Mouse (Mus musculus) C2C12 (cell line): ENCODE measurements around the gene Eps8. TPM values are rescaled to one million over a fixed set of nuclear protein-coding genes. Genes with fewer than 3 reads are reported as not detected.

Experiments
- H3K27me3 ChIP-seq: one replicate; pipeline ENCODE4 v1.6.1; 2011; ENCODE audit not compliant: control insufficient read depth, insufficient read depth, insufficient read length
- H3K36me3 ChIP-seq: one replicate; pipeline ENCODE4 v1.6.1; 2011; ENCODE audit not compliant: control insufficient read depth, insufficient read depth
- H3K4me3 ChIP-seq: one replicate; pipeline ENCODE4 v1.5.1; 2011; ENCODE audit warnings: mild to moderate bottlenecking, control low read depth; ENCODE audit not compliant: poor library complexity, insufficient read depth, severe bottlenecking
- H3K79me2 ChIP-seq: one replicate; pipeline ENCODE4 v1.6.1; 2011; ENCODE audit not compliant: control insufficient read depth, insufficient read depth
- H3K79me3 ChIP-seq: one replicate; pipeline ENCODE4 v1.6.1; 2011; ENCODE audit warnings: low read depth, control low read depth
- H3ac ChIP-seq: one replicate; pipeline ENCODE3; 2011; ENCODE audit warnings: low read depth; ENCODE audit not compliant: control insufficient read depth, insufficient read length
- CEBPB ChIP-seq: IDR thresholded peaks from one replicate; pipeline ENCODE4 v1.6.1; 2011; ENCODE audit warnings: low read depth, mild to moderate bottlenecking, control low read depth, moderate library complexity
- CTCF ChIP-seq: IDR thresholded peaks from one replicate; pipeline ENCODE4 v1.5.1; 2011; ENCODE audit not compliant: control insufficient read depth, insufficient read depth, insufficient read length
- FOSL1 ChIP-seq: IDR thresholded peaks from one replicate; pipeline ENCODE4 v1.8.0; 2011; ENCODE audit warnings: mild to moderate bottlenecking, low read length; ENCODE audit not compliant: poor library complexity, insufficient read depth, severe bottlenecking
- MAX ChIP-seq: IDR thresholded peaks from one replicate; pipeline ENCODE4 v1.6.1; 2011; ENCODE audit warnings: mild to moderate bottlenecking, control low read depth
- MYOD1 ChIP-seq: IDR thresholded peaks from one replicate; pipeline ENCODE4 v1.6.1; 2011; ENCODE audit warnings: low read depth; ENCODE audit not compliant: control insufficient read depth, insufficient read length
- MYOG ChIP-seq: IDR thresholded peaks from one replicate; pipeline ENCODE4 v1.6.1; 2011; ENCODE audit not compliant: control insufficient read depth, insufficient read length; ENCODE audit errors: extremely low read depth
- USF1 ChIP-seq: IDR thresholded peaks from one replicate; pipeline ENCODE4 v1.6.1; 2011; ENCODE audit warnings: low read depth, mild to moderate bottlenecking, control low read depth, moderate library complexity
- polyA plus RNA-seq: library from polyadenylated mRNA; unstranded; fragments of >200 nt; fragmentation: generic; extraction: Trizol; gene quantifications from one replicate; pipeline ENCODE4 v1.2.1, GENCODE M21; 2012; ENCODE audit warnings: missing spikeins

The Eps8 gene
- polyA plus RNA-seq, 1 experiment, result 59.9 TPM

GRCm38 (mm10) chr6:137545341-137545740 lies 109.3 kb downstream of the Eps8 start:
- TF ChIP-seq MAX (no peak), MYOG (no peak), CTCF (no peak), USF1 (no peak), MYOD1 (no peak), CEBPB (no peak), FOSL1 (no peak)
- H3K36me3 ChIP-seq, result no peaks in the 10 kb centered on the region
- H3K4me3 ChIP-seq, result no peak overlapping the region
- H3K27me3 ChIP-seq, result no peaks in the 10 kb centered on the region
- no peaks in the 10 kb centered on the region for H3K79me2 ChIP-seq
- H3ac ChIP-seq, result no peak overlapping the region
- peaks cover under 1% of the 10 kb centered on the region for H3K79me3 ChIP-seq

DNA sequence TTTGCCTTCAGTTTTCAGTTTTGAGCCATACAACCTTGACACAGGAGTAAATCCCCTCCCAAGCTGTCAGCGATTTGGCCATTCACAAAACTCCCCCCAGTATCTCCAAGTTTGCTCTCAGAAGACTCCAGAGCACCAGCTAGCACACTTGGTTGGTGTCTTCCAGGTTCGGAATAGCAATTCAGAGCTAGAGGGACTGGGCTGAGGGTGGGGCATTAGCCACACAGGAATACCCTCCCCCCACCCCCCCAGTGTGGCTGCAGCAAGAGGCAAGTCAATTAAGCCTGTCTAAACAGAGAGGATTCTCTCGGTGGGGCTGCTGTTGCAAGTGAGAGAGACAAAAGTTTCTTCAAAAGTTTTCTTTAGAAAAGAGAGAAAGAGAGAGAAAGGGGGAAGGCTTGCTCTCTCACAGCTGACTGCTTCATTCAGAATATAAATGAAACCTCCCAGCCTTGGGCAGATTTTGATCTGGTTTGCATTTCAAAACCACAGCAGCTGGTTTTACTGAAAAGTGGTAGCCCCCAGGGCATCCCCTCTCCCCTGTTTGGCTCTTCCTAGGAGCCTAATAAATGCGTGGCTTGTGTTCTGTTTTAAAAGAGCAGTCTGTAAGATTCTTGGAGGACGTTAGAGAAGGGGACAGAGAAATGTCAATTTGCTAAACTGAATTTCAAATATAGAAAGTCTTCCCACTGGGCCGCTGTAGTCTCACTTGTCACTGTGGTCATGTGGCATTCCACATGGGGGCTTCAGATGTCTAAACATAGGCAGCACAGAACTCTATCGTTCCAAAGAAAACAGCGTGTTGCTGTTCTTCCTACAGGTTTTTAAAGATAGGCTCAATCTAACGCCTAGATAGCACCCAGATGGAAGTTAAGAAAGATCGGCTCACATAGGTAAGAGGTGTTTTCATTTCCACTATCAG lies 112.2 kb downstream of the Eps8 start:
- TF ChIP-seq MYOD1 (no peak), MAX (no peak), CTCF (no peak)
- Histone ChIP-seq H3K4me3 (no peak overlapping the region), H3K27me3 (no peaks in the 10 kb centered on the region), H3K36me3 (no peaks in the 10 kb centered on the region), H3K79me2 (no peaks in the 10 kb centered on the region), H3ac (no peak overlapping the region), H3K79me3 (no peaks in the 10 kb centered on the region)

DNA sequence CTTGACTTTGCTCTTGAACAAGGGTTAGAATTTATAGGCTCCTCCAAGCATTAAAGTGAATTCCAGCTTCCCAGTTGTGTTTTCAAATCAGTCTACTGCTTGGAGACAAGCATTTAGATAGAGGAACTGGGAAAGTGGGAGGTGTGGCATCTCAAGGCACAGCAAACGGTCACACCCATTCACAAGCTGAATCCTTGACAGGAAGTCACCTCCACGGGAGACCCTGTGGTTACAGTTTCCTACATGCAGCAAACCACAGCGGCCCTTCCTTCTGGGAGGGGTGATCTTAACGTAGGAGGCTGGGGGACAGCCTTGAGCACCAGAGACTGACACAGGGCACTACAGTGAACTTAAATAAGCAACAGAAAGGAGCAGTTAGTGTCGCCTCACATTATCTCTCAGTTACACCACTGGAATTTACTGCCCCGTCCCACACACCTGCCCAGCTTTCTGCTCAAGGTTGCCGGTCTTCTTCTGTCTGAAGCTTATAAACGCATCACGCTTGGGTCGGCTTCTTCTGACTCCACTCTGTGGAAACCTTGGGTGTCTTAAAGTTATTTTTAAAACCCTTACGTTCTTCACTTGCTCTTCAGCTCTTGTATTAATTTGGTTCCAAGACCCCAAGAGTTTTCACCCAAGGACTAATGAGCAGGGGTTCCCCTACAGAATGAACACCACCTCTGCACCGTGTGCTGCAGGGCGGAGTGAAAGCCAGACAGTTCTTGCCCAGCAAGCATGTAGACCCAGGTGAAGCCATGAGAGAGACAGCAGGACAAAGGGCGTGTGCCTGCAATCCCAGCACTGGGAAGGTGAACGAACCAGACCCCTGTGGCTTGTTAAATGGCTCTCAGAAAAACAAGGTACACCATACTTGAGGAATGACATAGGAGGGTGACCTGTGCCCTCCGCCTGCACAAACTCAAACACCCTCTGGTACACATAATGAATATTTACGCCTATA lies 113.2 kb downstream of the Eps8 start:
- Histone ChIP-seq H3ac (no peak overlapping the region), H3K79me3 (no peaks in the 10 kb centered on the region), H3K79me2 (no peaks in the 10 kb centered on the region), H3K27me3 (no peaks in the 10 kb centered on the region), H3K36me3 (peaks cover 3% of the 10 kb centered on the region), H3K4me3 (no peak overlapping the region)
- TF ChIP-seq MAX, result no peak
- TF ChIP-seq USF1, result no peak
- TF ChIP-seq FOSL1, result no peak
- TF ChIP-seq MYOG, result no peak
- TF ChIP-seq MYOD1, result no peak
- no peak for TF ChIP-seq CEBPB
- TF ChIP-seq CTCF, result no peak

- H3K79me2 ChIP-seq, result no peaks in the 10 kb centered on the region
- no peaks in the 10 kb centered on the region for H3K27me3 ChIP-seq
- no peak overlapping the region for H3ac ChIP-seq
- peaks cover 10% of the 10 kb centered on the region for H3K36me3 ChIP-seq
- no peaks in the 10 kb centered on the region for H3K79me3 ChIP-seq
- no peak overlapping the region for H3K4me3 ChIP-seq
- no peak for TF ChIP-seq MYOD1
- no peak for TF ChIP-seq MYOG
- TF ChIP-seq CEBPB, result no peak
- TF ChIP-seq MAX, result no peak
- TF ChIP-seq FOSL1, result no peak
Measured at GRCm38 (mm10) chr6:137540800-137541199, 113.9 kb downstream of the Eps8 start.

- TF ChIP-seq MYOG, result no peak
- no peak for TF ChIP-seq MAX
- TF ChIP-seq FOSL1, result no peak
- no peak for TF ChIP-seq CEBPB
- no peak for TF ChIP-seq USF1
- TF ChIP-seq CTCF, result no peak
- TF ChIP-seq MYOD1, result no peak
- Histone ChIP-seq H3K4me3 (no peak overlapping the region), H3K79me2 (no peaks in the 10 kb centered on the region), H3K36me3 (peaks cover 12% of the 10 kb centered on the region), H3ac (no peak overlapping the region), H3K27me3 (no peaks in the 10 kb centered on the region), H3K79me3 (no peaks in the 10 kb centered on the region)
Measured at GRCm38 (mm10) chr6:137540346-137540745, 114.3 kb downstream of the Eps8 start.
